13 mouse cellular contexts compared by ENCODE assay signal in genomic region chr1:150681006-150681405, GRCm38 (mm10).
DNase-seq lines count a peak whose midpoint lies in the region; ATAC-seq and TF ChIP-seq lines count a peak whose summit lies in the region.
"Had no signal": no experiment of that assay in that cellular context is flagged by ENCODE, and none has a peak within 500 bp of the region (broad histone marks: within the 10 kb centered on the region; RNA-seq: fewer than 3 reads in every experiment).

No protein-coding gene starts in this region.

- peak overlapping the region; percentile 15; the same call in 1 of the 2 replicates for H3K4me3 ChIP-seq in forebrain, postnatal 0 days (ENCODE audit: low read depth, low read length)
- no peak overlapping the region for H3K4me3 ChIP-seq in forebrain, embryonic 12.5 days (replicated peaks)
- H3K4me3 ChIP-seq in limb, embryonic 10.5 days: no peak overlapping the region
- H3K4me3 ChIP-seq: intestine, embryonic 15.5 days; neural tube, embryonic 15.5 days had no signal

- no peak for TF ChIP-seq CTCF in forebrain, postnatal 0 days (IDR thresholded peaks at IDR 0.05; ENCODE audit: low read depth)

- H3K9me3 ChIP-seq in forebrain, postnatal 0 days (ENCODE audit: low read length): no peaks in the 10 kb centered on the region
- H3K9me3 ChIP-seq in forebrain, embryonic 12.5 days: no peaks in the 10 kb centered on the region
- H3K9me3 ChIP-seq in limb, embryonic 10.5 days (replicated peaks): no peaks in the 10 kb centered on the region
- H3K9me3 ChIP-seq: intestine, embryonic 15.5 days; neural tube, embryonic 15.5 days had no signal

- no peaks in the 10 kb centered on the region for H3K27me3 ChIP-seq in forebrain, postnatal 0 days (ENCODE audit: insufficient read depth, low read length)
- no peaks in the 10 kb centered on the region for H3K27me3 ChIP-seq in forebrain, embryonic 12.5 days
- no peaks in the 10 kb centered on the region for H3K27me3 ChIP-seq in limb, embryonic 10.5 days (ENCODE audit: low read depth, poor library complexity, severe bottlenecking)
- H3K27me3 ChIP-seq: intestine, embryonic 15.5 days; neural tube, embryonic 15.5 days had no signal

- ATAC-seq in forebrain, postnatal 0 days: peak; percentile 20
- ATAC-seq in forebrain, embryonic 12.5 days (ENCODE audit: low FRiP score): no peak
- ATAC-seq: intestine, embryonic 15.5 days had no signal

- H3K4me1 ChIP-seq in forebrain, postnatal 0 days (ENCODE audit: insufficient read depth): no peaks in the 10 kb centered on the region
- no peaks in the 10 kb centered on the region for H3K4me1 ChIP-seq in forebrain, embryonic 12.5 days
- H3K4me1 ChIP-seq in limb, embryonic 10.5 days: peaks cover 31% of the 10 kb centered on the region
- H3K4me1 ChIP-seq: intestine, embryonic 15.5 days; neural tube, embryonic 15.5 days had no signal

- no peak overlapping the region for H3K9ac ChIP-seq in forebrain, postnatal 0 days
- H3K9ac ChIP-seq in forebrain, embryonic 12.5 days: no peak overlapping the region
- H3K9ac ChIP-seq: intestine, embryonic 15.5 days; liver, embryonic 14.5 days; neural tube, embryonic 15.5 days had no signal

- H3K4me2 ChIP-seq in forebrain, postnatal 0 days (ENCODE audit: low read depth): 0 out of 2 replicates have a peak overlapping the region, but pooled peaks have one; percentile 21
- H3K4me2 ChIP-seq in forebrain, embryonic 12.5 days: no peak overlapping the region
- H3K4me2 ChIP-seq: intestine, embryonic 15.5 days; neural tube, embryonic 15.5 days had no signal

- peak; percentile 21 for DNase-seq in forebrain, postnatal 0 days
- DNase-seq in lung, postnatal 10 days: peak; percentile 8
- no peak for DNase-seq in lung, adult 18-20 months
- peak; percentile 83 to 88 for DNase-seq in cerebellum, postnatal 14 days
- no peak for DNase-seq in limb, embryonic 10.5 days (ENCODE audit: low spot score)
- DNase-seq in heart, adult 18-20 months: no peak
- DNase-seq in T-cell, adult 2 months (ENCODE audit: low spot score): no peak
- DNase-seq: B cell, adult 2 months; heart, adult 11 months had no signal

- H3K36me3 ChIP-seq in forebrain, postnatal 0 days (ENCODE audit: insufficient read depth): no peaks in the 10 kb centered on the region
- no peaks in the 10 kb centered on the region for H3K36me3 ChIP-seq in forebrain, embryonic 12.5 days (replicated peaks)
- H3K36me3 ChIP-seq in limb, embryonic 10.5 days: peaks cover 23% of the 10 kb centered on the region
- H3K36me3 ChIP-seq: intestine, embryonic 15.5 days; neural tube, embryonic 15.5 days had no signal

- H3K27ac ChIP-seq in forebrain, postnatal 0 days (ENCODE audit: low read depth, low read length): 0 out of 2 replicates have a peak overlapping the region, but pooled peaks have one; percentile 0
- H3K27ac ChIP-seq in forebrain, embryonic 12.5 days: no peak overlapping the region
- H3K27ac ChIP-seq in limb, embryonic 10.5 days: peak overlapping the region; percentile 42; the same call in 1 of the 2 replicates
- H3K27ac ChIP-seq: intestine, embryonic 15.5 days; liver, embryonic 14.5 days; neural tube, embryonic 15.5 days had no signal

- 64% methylated on average over 15 of the region's 15 CpGs for WGBS in forebrain, postnatal 0 days
- WGBS in forebrain, embryonic 12.5 days: 85% methylated on average over 15 of the region's 15 CpGs
- WGBS in limb, embryonic 10.5 days: 89% methylated on average over 15 of the region's 15 CpGs

Comparison
In these comparisons a context has a peak if more than half of its experiments do, and no peak if none do; other contexts are left out.
1. DNase-seq: peak in forebrain, postnatal 0 days (single experiment), lung, postnatal 10 days (single experiment) and cerebellum, postnatal 14 days (2 of 2); none in lung, adult 18-20 months (0 of 2), limb, embryonic 10.5 days (single experiment), heart, adult 18-20 months (0 of 2) and T-cell, adult 2 months (single experiment).